Mouse (Mus musculus) thymus, postnatal 36 days (tissue): ENCODE data around the gene Hnrnpll.

Source experiments
- DNase-seq, 2 experiments: peaks; one replicate each; pipeline ENCODE4 v3.0.0; 2022; ENCODE audit warnings: mixed read lengths in 2 of 2

Gene Hnrnpll

GRCm38 (mm10) chr17:80061783-80062619, at the start of gene Hnrnpll:
Hnrnpll (minus strand) TSS chr17:80062334.
- DNase-seq, result peak; percentile 94 to 97

- no peak for DNase-seq
Measured at GRCm38 (mm10) chr17:80105348-80105978, 43.3 kb upstream of the Hnrnpll start.

GRCm38 (mm10) chr17:80099823-80100222, 37.7 kb upstream of the Hnrnpll start:
- no peak for DNase-seq

- DNase-seq, result no peak
Measured at GRCm38 (mm10) chr17:80097221-80097620, 35.1 kb upstream of the Hnrnpll start.

GRCm38 (mm10) chr17:80096720-80097114, 34.6 kb upstream of the Hnrnpll start:
- DNase-seq, result no peak

- peak; percentile 7 to 41 for DNase-seq
Measured at GRCm38 (mm10) chr17:80096043-80096719, 34.0 kb upstream of the Hnrnpll start.

GRCm38 (mm10) chr17:80095254-80095899, 33.2 kb upstream of the Hnrnpll start:
- no peak for DNase-seq

GRCm38 (mm10) chr17:80091879-80092549, 29.9 kb upstream of the Hnrnpll start:
- no peak for DNase-seq

GRCm38 (mm10) chr17:80090551-80090950, 28.4 kb upstream of the Hnrnpll start:
- DNase-seq, result no peak

GRCm38 (mm10) chr17:80088168-80088567, 26.0 kb upstream of the Hnrnpll start:
- no peak for DNase-seq

- no peak for DNase-seq
Measured at GRCm38 (mm10) chr17:80086591-80086990, 24.5 kb upstream of the Hnrnpll start.

- no peak for DNase-seq
Measured at GRCm38 (mm10) chr17:80084424-80084823, 22.3 kb upstream of the Hnrnpll start.

GRCm38 (mm10) chr17:80083223-80083622, 21.1 kb upstream of the Hnrnpll start:
- DNase-seq, result no peak

- no peak for DNase-seq
Measured at GRCm38 (mm10) chr17:80078726-80079125, 16.6 kb upstream of the Hnrnpll start.

GRCm38 (mm10) chr17:80067257-80067656, 5.1 kb upstream of the Hnrnpll start:
- DNase-seq, result no peak

GRCm38 (mm10) chr17:80063840-80064495, 1.8 kb upstream of the Hnrnpll start:
- DNase-seq, result no peak

GRCm38 (mm10) chr17:80063386-80063785, 1.3 kb upstream of the Hnrnpll start:
- no peak for DNase-seq

GRCm38 (mm10) chr17:80062620-80063010, 481 bp upstream of the Hnrnpll start:
- no peak for DNase-seq

- peak; percentile 75 to 81 for DNase-seq
Measured at GRCm38 (mm10) chr17:80060828-80061782, 1.0 kb downstream of the Hnrnpll start.

GRCm38 (mm10) chr17:80060151-80060550, 2.0 kb downstream of the Hnrnpll start:
- no peak for DNase-seq

- no peak for DNase-seq
Measured at GRCm38 (mm10) chr17:80059731-80060130, 2.4 kb downstream of the Hnrnpll start.
